Mouse (Mus musculus) cerebellum, adult 8-10 months (tissue): ENCODE measurements around the gene Dpp7.

Experiments used
- DNase-seq: peaks from one replicate; pipeline ENCODE4 v3.0.0; 2022

Gene Dpp7

DNA sequence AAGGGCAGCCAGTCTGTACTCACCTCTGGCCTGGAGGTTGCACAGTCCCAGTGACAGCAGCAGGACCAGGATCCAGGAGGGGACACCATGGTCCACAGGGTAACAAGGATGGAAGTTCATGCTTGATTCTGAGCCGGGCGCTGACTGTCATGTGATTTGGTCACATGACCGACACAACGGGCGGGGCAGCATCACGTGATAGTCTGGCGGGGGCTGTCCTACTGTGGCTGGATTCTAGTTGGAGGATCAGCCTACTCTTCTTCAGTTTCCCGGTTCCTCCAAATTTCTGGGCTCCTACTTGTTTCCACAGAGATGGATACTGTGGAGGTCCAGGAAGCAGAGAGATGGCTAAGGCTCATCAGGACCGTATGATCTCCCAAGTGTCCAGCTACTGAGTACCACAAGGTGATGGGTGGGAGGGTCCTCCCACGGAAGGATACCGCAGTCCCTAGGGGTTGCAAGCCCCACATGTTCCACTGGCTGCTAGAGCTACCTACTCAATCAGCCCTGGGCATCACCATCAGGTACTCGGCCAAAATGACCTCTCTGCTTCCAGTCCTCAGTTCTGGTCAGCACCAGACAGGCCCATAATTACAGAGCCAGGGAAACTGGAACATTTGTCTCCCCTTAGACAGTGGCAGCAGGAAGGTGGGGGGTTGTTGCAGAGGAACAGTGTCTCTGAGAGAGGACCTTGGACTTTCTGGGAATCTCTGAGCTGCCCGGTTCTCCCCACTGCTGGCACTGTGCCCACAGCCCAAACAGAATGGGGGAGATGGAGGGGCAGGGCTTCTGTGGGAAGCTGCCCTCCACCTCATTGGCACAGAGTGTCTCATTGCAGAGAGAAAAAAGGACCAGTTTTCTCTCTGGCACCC lies at the start of gene Dpp7:
Gene Dpp7 (minus strand): TSS at position 152 of the 872 bp plus-strand sequence.
- DNase-seq, result peak; percentile 83

DNA sequence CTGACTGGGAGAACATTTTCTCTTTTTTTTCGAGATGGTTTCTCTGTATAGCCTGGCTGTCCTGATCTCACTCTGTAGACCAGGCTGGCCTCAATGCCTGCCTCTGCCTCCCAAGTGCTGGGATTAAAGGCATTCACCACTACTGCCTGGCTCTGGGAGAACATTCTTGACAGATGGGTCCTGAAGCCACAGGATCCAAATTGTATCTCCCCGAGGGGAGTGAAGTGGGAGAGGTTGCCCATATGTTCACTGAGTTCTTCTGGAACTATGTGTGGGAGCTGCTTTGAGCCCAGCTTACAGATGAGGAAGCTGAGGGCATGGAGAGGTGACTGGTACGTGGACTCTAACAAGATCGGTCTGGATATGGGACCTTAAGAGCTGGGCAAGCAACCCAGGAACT lies 47.8 kb upstream of the Dpp7 start:
- DNase-seq, result peak; percentile 16

DNA sequence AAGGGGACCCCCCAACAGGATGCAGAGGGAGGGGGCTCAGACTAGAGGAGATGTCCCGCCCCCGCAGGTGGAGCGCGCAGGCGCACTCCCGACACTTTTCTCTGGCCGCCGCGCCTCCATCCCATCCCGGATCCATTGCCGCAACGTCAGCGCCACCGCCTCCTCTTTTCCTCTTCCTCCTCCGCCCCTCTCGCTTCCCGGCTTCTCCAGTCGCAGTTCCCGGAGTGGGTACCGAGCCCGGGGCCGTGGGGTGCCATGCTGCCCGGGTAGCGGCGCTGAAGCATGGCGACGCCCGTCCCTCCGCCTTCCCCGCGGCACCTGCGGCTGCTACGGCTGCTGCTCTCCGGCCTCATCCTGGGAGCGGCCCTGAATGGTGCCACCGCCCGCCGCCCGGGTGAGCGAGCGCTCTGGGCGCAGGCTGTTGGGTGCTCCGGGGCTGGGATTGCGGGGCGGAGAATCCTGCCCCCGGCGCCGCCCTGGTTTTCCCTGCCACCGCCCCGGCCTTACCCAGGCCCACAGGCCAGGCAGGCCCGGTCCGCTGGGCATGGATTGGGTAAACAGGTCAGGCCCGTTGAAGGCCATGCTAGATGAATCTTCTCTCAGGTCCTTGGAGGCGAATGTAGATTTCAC lies 46.9 kb upstream of the Dpp7 start:
- peak; percentile 91 for DNase-seq

DNA sequence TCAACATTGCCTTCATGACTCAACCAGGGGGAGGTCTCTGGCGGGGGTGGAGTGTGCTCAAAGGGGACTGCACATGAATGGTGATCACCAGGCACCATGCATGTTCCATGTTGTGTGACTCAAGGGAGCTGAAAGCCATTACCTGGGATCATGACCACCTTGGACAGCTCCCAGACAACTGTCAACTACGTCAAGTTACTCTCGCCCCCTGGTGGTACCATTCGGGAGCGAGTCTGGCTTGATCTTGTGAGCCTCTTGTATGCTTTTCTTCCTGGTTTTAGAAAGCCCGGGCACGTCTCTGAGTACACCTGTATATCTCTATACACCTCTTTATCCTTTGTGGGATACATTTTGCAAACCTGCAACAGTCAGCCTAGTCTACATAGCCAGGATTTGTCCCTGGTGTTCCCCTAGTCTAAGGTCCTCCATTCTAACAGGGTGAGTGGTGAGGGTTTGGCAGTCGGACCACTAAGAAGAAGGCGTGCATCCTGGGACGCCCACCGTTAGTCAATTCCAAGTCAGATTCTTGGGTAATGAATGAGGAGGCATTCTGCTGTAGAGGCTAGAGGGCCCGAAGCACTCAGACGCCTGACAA lies 46.3 kb upstream of the Dpp7 start:
- DNase-seq, result peak; percentile 75

DNA sequence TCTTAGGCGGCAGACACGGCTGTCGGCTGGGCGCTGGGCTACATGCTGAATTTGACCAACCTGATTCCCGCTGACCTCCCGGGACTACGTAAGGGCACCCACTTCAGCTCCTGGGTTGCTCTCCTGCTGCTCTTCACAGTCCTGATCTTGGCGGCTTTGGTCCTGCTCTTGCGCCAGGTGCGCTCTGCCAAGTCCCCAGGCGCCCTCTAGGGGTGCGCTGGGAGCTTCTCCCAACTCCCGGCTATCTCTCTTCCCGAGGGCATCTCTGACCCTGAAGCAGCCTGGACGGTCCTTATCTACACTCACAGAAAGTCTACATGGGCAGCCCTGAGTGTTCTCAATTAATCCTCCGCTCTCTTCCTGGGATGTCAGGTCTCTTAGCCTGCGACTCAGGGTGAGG lies 44.6 kb upstream of the Dpp7 start:
- peak; percentile 71 for DNase-seq

DNA sequence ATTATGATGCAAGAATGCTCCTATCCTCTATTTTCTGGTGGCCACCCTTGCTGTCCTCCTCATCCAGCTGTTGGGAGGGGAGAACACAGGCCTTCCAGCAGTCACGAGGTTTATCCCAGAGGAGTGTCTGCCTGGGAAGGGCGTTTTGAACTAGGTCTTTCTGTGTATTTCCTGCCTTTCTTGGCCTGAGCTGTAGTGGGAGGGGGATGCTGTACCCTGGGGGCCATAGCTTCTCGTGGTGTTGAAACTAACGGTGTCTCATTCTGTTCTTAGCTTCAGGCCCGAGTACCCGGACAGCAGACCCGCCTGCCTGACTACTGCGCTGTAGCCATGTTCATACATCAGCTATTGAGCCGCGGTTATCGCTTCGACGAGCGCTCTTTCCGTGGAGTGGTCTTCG lies 44.1 kb upstream of the Dpp7 start:
- no peak for DNase-seq

DNA sequence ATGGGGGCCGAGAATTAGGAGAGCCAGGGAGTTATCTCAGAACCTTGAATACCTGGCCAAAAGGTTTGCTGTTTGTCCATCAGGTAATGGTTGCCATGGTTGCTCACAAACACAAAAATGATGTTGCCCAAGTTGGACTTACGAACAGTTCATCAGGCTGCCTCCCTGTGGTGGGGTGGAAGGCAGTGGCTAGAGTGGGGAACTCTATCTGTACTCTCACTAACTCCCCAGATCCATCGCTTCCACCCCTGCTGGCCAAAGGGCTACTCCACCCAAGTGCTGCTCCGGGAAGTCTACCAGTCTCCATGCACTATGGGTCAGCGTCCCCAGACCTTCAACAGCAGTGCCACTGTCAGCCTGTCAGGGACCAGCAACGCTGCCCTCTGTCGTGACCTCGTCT lies 42.9 kb upstream of the Dpp7 start, which contains the start of gene Npdc1:
Gene Npdc1 (plus strand): TSS at position 301 of the 400 bp plus-strand sequence.
- no peak for DNase-seq

DNA sequence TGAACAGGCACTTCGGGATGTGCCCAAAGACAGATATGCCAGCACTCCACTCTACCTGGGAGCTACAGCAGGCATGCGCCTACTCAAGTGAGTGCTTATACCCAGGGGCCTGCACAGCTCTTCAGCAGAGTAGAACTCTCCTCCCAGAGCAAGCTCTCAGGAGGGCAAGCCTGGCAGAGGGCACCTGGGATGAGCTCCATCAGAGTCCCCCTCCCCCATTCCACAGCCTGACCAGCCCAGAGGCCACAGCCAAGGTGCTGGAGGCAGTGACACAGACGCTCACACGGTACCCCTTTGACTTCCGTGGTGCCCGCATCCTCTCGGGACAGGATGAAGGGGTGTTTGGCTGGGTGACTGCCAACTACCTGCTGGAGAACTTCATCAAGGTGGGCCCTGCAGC lies 41.9 kb upstream of the Dpp7 start:
- no peak for DNase-seq

DNA sequence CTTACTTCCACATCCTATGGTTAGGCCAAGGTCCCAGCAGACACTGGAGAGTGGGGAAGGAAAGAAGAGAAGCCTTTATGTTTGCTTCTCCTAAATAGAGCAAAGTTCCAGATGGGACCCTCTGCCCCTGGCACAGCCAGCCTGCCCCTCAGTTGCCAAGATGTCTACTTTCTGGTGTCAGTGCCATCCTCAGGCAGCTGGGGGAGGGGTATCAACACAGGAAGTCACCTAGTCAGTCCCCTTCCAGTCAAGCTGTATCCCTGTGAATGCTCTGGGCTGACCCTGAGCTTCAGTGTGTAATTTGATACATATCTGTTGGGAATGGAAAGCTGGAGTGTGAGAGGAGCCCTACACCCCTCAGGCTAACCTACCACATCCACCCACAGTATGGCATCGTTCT lies 40.9 kb upstream of the Dpp7 start:
- no peak for DNase-seq

DNA sequence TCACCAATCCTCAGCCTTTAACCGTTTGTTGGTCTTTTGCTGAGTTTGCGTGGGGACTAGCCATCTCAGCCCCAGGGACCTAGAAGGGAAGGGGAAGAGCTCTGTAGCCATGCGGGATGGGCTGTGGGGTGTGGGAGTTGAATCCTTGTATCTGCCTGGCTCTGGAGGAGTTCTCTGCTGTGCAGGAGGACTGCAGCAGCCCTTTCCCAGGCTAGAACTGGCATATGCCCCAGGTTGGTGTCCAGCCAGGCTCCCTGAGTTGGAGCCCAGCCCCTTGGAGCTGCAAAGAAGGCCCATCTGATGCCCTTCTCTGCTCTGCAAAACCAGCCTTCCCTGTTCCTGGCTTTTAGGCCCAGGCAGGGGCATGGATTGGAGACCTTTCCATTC lies 40.4 kb upstream of the Dpp7 start:
- peak; percentile 76 for DNase-seq

DNA sequence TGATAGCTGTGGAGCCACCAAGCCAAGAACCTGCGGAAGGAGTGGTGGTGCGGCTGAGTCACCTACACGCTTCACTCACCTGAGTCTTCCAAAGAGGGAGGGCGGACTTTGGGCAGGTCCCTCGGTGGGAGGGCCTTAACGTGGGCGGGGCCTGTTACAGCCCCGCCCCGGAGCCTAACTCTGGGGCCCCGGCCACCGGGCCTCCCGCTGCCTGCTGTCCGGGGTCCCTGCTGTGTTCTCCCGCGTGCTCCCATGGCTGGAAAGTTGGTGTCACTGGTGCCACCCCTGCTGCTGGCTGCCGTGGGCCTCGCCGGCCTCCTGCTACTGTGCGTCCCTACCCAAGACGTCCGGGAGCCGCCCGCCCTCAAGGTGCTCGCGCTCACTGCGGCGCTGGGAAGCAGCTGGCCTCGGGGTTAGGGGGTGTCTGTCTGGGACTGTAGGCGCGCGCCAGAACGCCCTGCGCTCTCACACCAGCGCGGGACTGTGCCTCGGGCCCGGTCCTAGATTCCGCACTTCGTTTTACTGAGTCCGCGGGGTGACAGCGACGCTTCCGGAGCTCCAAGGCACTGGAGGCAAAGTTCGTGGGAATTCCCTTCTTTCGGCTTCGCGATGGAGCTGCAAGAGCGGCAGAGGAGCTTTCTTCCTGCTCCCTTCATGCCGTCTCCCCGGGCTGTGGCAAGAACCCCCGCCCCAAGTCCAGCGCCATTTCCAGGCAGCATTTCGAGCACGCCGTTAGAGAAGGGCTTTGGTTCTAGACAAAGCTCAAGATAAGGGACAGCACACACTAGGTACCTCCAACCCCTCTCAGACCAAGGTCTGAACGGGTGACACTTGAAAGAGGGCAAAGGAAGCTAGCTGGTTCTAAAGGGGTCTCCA lies 39.8 kb upstream of the Dpp7 start, which contains the start of gene Entpd2:
Gene Entpd2 (plus strand): TSS at position 154 of the 876 bp plus-strand sequence.
- no peak for DNase-seq

DNA sequence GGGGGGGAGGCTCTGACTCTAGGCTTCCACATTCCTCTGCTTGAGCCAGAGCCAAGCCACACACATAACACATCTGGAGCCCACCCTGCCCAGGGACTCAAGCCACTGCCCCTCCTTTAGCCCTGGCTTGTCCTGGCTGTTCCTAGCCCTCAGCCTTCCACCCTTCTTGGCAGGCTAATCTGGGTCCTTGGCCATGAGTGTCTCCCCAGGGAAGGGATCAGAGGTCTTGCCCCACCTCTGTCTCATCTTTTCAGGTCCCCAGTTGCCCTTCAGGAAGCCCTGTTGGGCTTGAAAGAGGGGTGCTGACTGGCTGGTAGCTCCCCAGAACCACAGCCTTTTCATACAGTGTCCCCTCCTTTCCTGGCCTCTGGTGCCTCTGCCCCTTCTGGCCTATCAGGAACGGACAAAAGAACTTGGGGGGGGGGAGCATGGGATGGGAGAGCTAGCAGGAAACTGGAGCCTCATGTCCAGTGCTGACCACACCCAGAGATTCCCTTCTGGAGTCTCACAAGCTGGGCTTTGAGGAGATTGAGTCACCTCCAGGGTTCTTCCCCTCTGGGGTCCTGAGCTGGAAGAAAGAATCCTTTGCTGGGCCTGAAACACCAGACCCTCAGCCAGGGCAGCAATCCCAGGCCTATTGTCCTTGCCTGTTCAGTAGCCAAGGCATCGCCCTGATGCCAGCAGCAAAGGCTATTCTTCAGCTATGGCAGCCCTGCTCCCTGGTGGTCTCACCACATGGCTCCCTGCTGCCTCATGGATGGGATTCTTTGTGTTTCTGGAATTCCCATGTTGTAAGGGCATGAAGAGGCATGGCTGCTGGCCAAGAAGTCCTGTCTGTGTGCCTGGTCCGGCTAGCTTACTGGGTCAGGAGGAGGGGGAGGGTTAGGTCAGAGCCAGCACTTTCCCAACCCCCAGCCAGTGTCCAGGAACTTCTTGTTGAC lies 38.4 kb upstream of the Dpp7 start:
- DNase-seq, result no peak

DNA sequence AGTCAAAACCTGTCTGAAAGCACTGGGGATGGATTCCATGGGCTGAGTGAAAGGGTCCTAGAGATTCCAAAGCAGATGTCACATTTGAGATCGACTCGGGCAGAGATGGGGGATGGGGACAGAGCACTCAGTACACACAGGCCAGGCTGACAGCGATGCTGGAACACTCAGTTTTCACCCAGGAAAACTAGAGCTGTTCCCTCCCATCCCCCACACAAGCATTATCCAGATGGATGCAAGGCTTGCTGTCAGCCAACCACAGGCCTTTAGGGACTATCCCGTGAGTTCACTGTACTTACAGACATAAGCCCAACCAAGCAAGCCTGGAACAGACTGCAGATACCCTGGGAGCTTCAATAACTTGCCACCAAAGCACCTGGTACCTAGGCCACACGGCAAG lies 35.1 kb upstream of the Dpp7 start:
- DNase-seq, result no peak

DNA sequence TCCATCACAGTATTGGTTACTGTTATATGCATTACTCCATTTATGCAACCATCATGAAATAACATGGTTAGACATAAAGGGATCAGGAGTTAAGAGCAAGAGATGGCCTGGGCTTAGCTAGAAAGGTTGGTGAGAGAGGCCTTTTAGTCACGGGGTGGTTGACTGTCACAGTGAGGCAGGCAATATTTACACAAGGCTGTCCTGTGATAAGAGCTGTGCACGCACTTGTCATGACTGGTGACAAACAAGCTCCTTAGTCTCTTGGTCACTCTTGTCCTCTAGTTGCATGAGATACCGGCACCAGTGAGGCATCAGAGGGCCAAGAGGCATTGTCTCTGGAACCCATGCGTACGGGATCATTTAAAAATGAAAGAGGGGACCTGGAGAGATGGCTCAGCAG lies 28.3 kb upstream of the Dpp7 start:
- DNase-seq, result no peak

DNA sequence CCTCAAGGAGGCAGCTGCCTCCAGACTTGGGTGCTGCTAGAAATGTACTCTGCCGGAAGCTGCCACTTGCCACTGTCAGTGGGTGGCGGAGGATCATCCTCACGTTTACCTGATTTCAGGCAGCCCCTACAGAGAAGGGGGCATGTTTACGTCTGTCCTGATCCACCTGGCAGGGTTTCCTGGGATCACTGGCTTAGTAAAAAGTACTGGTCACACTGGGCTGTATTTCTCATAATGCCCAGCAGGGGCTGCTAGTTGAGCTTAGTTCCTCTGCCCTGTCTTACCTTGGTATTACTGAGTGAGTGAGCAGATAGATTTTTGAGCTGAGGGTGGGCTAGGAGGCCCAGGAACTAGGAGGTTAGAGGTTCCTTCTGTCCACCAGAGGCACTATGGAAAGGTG lies 20.4 kb upstream of the Dpp7 start:
- no peak for DNase-seq

DNA sequence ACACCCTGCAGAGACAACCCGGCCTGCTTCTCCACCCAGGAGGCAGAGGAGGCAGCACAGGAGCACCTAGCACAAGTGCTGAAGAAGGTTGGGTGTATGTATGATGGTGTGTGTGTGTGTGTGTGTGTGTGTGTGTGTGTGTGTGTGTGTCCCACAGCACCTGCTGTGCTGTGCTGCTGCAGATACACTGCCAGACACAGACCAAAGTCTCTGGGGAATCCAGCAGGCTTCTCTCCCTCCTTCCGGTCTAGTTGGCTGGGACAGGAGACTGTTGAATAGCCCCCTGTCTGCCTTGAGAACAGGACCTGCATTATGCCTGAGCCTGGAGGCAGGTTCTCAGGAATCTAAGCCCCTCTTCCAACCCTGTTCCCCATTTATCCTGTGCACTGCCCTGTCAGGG lies 17.3 kb upstream of the Dpp7 start:
- DNase-seq, result no peak

DNA sequence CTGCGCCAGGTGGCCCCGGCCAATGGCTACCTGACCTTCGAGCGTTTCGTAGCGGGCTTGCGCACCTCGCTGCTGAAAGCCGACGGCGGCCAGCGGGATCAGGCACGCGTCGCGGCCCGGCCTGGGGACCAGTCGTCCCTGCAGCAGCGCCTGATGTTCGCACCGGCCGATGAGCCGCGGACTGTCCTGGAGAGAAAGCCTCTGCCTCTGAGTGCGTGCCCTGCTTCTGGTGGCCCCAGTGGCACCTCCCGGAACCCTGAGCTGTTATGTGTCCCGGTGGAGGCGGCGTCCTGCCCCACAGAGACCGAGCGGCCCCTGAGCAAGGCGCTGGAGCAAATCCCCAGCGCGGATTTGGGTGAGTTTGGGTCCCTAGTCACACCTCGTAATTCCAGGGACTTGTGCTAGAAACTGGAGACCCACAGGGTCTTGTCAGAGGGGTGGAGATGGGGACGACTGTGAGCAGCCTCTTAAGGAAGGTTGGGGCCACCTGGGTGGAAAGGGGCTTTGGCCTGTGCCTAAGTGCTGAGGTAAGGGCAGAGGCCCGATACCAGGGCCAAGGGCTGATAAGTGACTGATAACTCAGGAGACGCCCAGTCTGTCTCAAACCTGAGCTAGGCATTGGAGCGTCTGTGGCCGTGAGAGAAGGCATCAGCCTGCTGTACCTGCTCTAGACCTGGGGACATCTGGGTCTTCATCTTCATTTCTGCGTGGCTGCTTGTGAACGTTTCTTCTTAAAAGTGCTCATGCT lies 16.7 kb upstream of the Dpp7 start:
- DNase-seq, result no peak

DNA sequence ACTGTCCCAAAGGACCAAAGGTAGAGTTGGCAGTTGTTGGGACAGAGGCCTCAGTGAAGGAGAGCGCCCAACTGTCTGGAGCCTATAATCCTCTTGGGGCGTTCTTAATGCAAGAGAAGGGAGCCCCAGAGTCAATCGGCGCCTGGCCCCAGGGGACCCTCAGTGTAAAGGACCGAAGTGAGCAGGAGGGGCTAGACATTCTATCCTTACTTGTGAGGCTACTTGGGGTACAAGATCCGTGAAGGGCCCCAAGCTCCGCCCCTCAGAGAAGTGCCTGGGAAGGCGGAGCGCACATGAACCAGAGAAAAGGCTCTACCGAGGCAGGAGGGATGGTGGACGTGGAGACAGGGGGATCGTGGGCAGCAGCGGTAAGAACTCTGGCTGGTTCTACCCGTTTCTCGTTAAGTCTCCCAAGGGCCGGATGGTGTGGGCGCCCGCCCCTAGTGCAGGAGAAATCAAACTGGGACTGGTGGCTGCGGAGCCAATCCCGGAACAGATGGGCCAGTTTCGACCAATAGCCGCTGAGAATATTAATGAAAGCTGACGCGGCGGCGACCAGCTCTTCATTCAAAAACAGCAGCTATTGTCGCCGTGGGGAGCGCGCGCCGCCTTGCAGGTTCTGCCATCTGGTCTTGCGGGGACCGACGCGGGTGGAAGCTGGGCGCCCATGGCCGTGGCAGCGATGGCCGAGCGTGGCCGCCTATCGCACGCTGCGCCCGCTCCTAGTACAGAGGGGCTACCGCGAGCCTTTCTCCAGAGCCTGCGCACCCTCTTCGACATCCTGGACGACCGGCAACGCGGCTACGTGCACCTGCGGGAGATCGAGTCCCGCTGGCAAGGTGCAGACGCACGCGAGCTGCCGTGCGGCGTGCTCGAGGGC lies 15.8 kb upstream of the Dpp7 start, which contains the start of gene Sapcd2:
Gene Sapcd2 (plus strand): TSS at position 558 of the 880 bp plus-strand sequence.
- peak; percentile 84 for DNase-seq

DNA sequence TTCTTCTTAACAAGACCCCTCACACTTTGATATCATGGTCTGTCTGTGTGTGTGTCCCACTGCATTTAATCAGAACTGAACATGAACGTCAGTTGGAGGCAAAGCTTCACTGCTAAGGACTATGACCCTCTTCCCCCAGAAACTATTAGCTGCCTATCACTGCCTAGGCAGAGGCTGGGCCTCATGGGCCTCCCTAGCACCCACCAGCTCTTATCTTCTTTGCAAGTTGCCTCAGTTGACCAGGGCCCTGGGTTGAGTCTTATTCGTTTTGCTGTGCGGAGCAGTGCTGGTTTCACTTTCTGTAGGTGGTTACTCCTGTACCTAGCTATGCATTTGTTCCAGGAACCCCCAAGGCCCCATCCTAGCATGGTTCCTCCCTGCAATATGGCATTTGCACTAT lies 13.8 kb upstream of the Dpp7 start:
- DNase-seq, result no peak
